Mouse (Mus musculus): ENCODE measurements at regions not wholly inside any gene's neighbourhood (a gene's known extent, or its start where the extent isn't known, plus 50 kb on each side); places are given as distances from the start of the nearest gene placed in this dataset.

GRCm38 (mm10) chr11:18396397-18396796 is 442.7 kb upstream of the Etaa1 start:
- DNase-seq: no peak

GRCm38 (mm10) chr11:18395631-18396030 is 442.0 kb upstream of the Etaa1 start:
- no peak for DNase-seq

GRCm38 (mm10) chr11:18372813-18373332 is 419.2 kb upstream of the Etaa1 start:
- DNase-seq: peak; percentile 23

- no peak for DNase-seq
Measured at GRCm38 (mm10) chr11:18371304-18371703, 417.6 kb upstream of the Etaa1 start.

- peak; percentile 3 for DNase-seq
Measured at GRCm38 (mm10) chr11:18370861-18371260, 417.2 kb upstream of the Etaa1 start.

- DNase-seq: no peak
Measured at GRCm38 (mm10) chr11:18354866-18355265, 401.2 kb upstream of the Etaa1 start.

GRCm38 (mm10) chr11:18354156-18354555 is 400.5 kb upstream of the Etaa1 start:
- no peak for DNase-seq

GRCm38 (mm10) chr11:18347841-18348240 is 394.2 kb upstream of the Etaa1 start:
- no peak for DNase-seq

- DNase-seq: no peak
Measured at GRCm38 (mm10) chr11:18313510-18314301, 360.0 kb upstream of the Etaa1 start.

- DNase-seq: no peak
Measured at GRCm38 (mm10) chr11:18296194-18297125, 342.8 kb upstream of the Etaa1 start.

- DNase-seq: no peak
Measured at GRCm38 (mm10) chr11:18278585-18279136, 325.0 kb upstream of the Etaa1 start.

GRCm38 (mm10) chr11:18272392-18272791 is 318.7 kb upstream of the Etaa1 start:
- DNase-seq: no peak

- no peak for DNase-seq
Measured at GRCm38 (mm10) chr11:18266161-18266560, 312.5 kb upstream of the Etaa1 start.

- DNase-seq: no peak
Measured at GRCm38 (mm10) chr11:18262901-18263300, 309.2 kb upstream of the Etaa1 start.

- no peak for DNase-seq
Measured at GRCm38 (mm10) chr11:18249236-18249635, 295.6 kb upstream of the Etaa1 start.

GRCm38 (mm10) chr11:18216762-18217161 is 263.1 kb upstream of the Etaa1 start:
- no peak for DNase-seq

- DNase-seq: no peak
Measured at GRCm38 (mm10) chr11:18173028-18173427, 219.4 kb upstream of the Etaa1 start.

GRCm38 (mm10) chr11:18171207-18171776 is 217.6 kb upstream of the Etaa1 start:
- no peak for DNase-seq

- no peak for DNase-seq
Measured at GRCm38 (mm10) chr11:18165609-18166347, 212.1 kb upstream of the Etaa1 start.

- no peak for DNase-seq
Measured at GRCm38 (mm10) chr11:18164025-18164423, 210.3 kb upstream of the Etaa1 start.

- no peak for DNase-seq
Measured at GRCm38 (mm10) chr11:18163156-18164024, 209.7 kb upstream of the Etaa1 start.
